Mouse (Mus musculus): Measurements from ENCODE around the gene Kansl1l.
"Not testable (repeated sequence)": the region's sequence is repeated elsewhere in the genome, so short reads cannot be mapped to it uniquely, and the experiment has no call there.

DNA sequence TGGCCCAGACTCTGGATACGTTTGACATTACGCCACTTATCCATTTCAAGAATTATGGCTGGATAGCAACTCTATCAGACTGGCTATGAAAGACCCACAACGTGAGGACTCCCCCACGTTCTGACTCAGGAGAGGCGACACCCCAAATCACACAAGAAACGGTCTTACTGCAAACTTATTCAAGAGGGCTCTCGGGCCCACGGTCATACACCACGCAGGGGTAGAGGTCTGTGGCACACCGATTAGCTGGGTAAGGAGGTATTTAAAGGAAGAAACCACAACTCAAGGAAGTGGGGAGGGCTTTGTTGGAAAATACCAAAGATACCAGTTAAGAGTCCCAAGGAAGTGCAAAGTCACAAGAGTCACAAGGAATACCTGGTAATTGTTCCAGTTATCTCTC, 117.7 kb downstream of the Kansl1l start:
- not testable (repeated sequence) for TF ChIP-seq EP300, CTCF (IDR thresholded peaks at IDR 0.05)

All from lung, postnatal 0 days (tissue).